In genomic region chr19:54952546-54952945, GRCm38 (mm10) we compare ENCODE assay signal across 23 mouse cellular contexts.
"Had no signal": no experiment of that assay in that cellular context is flagged by ENCODE, and none has a peak within 500 bp of the region (broad histone marks: within the 10 kb centered on the region; RNA-seq: fewer than 3 reads in every experiment).

No protein-coding gene starts in this region.

- H3K4me3 ChIP-seq: heart, embryonic 10.5 days; heart, embryonic 12.5 days; hindbrain, embryonic 10.5 days; hindbrain, embryonic 12.5 days; intestine, embryonic 15.5 days; limb, embryonic 13.5 days; limb, embryonic 15.5 days; liver, embryonic 12.5 days had no signal

- H3K9ac ChIP-seq: heart, embryonic 12.5 days; hindbrain, embryonic 12.5 days; hindbrain, embryonic 14.5 days; intestine, embryonic 15.5 days; limb, embryonic 13.5 days; limb, embryonic 15.5 days; liver, embryonic 12.5 days; liver, embryonic 14.5 days had no signal

- DNase-seq: gastrocnemius, postnatal 10 days; gastrocnemius, postnatal 25 days; heart, adult 18-20 months; heart, postnatal 10 days; heart, postnatal 4 days; kidney, adult 18-20 months; kidney, adult 8-10 months; kidney, postnatal 10 days; kidney, postnatal 36 days; layer of hippocampus, adult 9-11 months; layer of hippocampus, postnatal 36 days; left cerebral cortex, postnatal 4 days; lung, adult 18-20 months had no signal

- H3K4me1 ChIP-seq: heart, embryonic 10.5 days; heart, embryonic 12.5 days; limb, embryonic 13.5 days; limb, embryonic 15.5 days; liver, embryonic 12.5 days had no signal

- H3K4me2 ChIP-seq: heart, embryonic 12.5 days; hindbrain, embryonic 12.5 days; hindbrain, embryonic 14.5 days; intestine, embryonic 15.5 days; limb, embryonic 13.5 days; limb, embryonic 15.5 days; liver, embryonic 12.5 days had no signal

- H3K27ac ChIP-seq: heart, embryonic 10.5 days; hindbrain, embryonic 10.5 days; hindbrain, embryonic 12.5 days; hindbrain, embryonic 14.5 days; intestine, embryonic 15.5 days; limb, embryonic 13.5 days; limb, embryonic 15.5 days; liver, embryonic 12.5 days; liver, embryonic 14.5 days had no signal

- H3K9me3 ChIP-seq: heart, embryonic 10.5 days; hindbrain, embryonic 10.5 days; hindbrain, embryonic 12.5 days; intestine, embryonic 15.5 days; limb, embryonic 13.5 days; limb, embryonic 15.5 days; liver, embryonic 12.5 days had no signal

- H3K36me3 ChIP-seq: heart, embryonic 10.5 days; heart, embryonic 12.5 days; hindbrain, embryonic 10.5 days; hindbrain, embryonic 12.5 days; intestine, embryonic 15.5 days; limb, embryonic 13.5 days; limb, embryonic 15.5 days; liver, embryonic 12.5 days had no signal

- H3K27me3 ChIP-seq: heart, embryonic 12.5 days; hindbrain, embryonic 12.5 days; intestine, embryonic 15.5 days; limb, embryonic 13.5 days; limb, embryonic 15.5 days; liver, embryonic 12.5 days had no signal
